Mouse (Mus musculus) thymus, postnatal 36 days (tissue): ENCODE measurements around the gene 9930021J03Rik.

Source experiments
- DNase-seq, 2 experiments: peaks; one replicate each; pipeline ENCODE4 v3.0.0; 2022; ENCODE audit warnings: mixed read lengths in 2 of 2

The 9930021J03Rik gene

GRCm38 (mm10) chr19:29805917-29806785 is at the start of gene 9930021J03Rik:
TSS of gene 9930021J03Rik (minus strand) at chr19:29805989.
- peak; percentile 98 to 99 for DNase-seq

- DNase-seq: no peak
Measured at GRCm38 (mm10) chr19:29853711-29854110, 47.9 kb upstream of the 9930021J03Rik start.

GRCm38 (mm10) chr19:29851036-29851690 is 45.4 kb upstream of the 9930021J03Rik start:
- no peak for DNase-seq

- DNase-seq: no peak
Measured at GRCm38 (mm10) chr19:29849924-29850551, 44.2 kb upstream of the 9930021J03Rik start.

- no peak for DNase-seq
Measured at GRCm38 (mm10) chr19:29844036-29844661, 38.4 kb upstream of the 9930021J03Rik start.

- DNase-seq: no peak
Measured at GRCm38 (mm10) chr19:29843641-29844035, 37.8 kb upstream of the 9930021J03Rik start.

- DNase-seq: no peak
Measured at GRCm38 (mm10) chr19:29842973-29843372, 37.2 kb upstream of the 9930021J03Rik start.

GRCm38 (mm10) chr19:29840642-29841041 is 34.9 kb upstream of the 9930021J03Rik start:
- no peak for DNase-seq

GRCm38 (mm10) chr19:29838636-29839135 is 32.9 kb upstream of the 9930021J03Rik start:
- no peak for DNase-seq

- no peak for DNase-seq
Measured at GRCm38 (mm10) chr19:29838171-29838570, 32.4 kb upstream of the 9930021J03Rik start.

- DNase-seq: no peak
Measured at GRCm38 (mm10) chr19:29835364-29836034, 29.7 kb upstream of the 9930021J03Rik start.

- DNase-seq: no peak
Measured at GRCm38 (mm10) chr19:29830911-29831310, 25.1 kb upstream of the 9930021J03Rik start.

- no peak for DNase-seq
Measured at GRCm38 (mm10) chr19:29828558-29828957, 22.8 kb upstream of the 9930021J03Rik start.

- no peak for DNase-seq
Measured at GRCm38 (mm10) chr19:29826686-29827085, 20.9 kb upstream of the 9930021J03Rik start.

GRCm38 (mm10) chr19:29825003-29825402 is 19.2 kb upstream of the 9930021J03Rik start:
- DNase-seq: no peak

GRCm38 (mm10) chr19:29824034-29824700 is 18.4 kb upstream of the 9930021J03Rik start:
- DNase-seq: peak; percentile 26 to 34

GRCm38 (mm10) chr19:29823456-29824010 is 17.7 kb upstream of the 9930021J03Rik start:
- DNase-seq: no peak

GRCm38 (mm10) chr19:29820966-29821365 is 15.2 kb upstream of the 9930021J03Rik start:
- DNase-seq: no peak

GRCm38 (mm10) chr19:29812581-29813460 is 7.0 kb upstream of the 9930021J03Rik start, which contains the start of gene Ranbp6:
TSS of gene Ranbp6 (minus strand) at chr19:29812974.
- peak; percentile 93 for DNase-seq

- DNase-seq: no peak
Measured at GRCm38 (mm10) chr19:29810022-29810421, 4.2 kb upstream of the 9930021J03Rik start.
